Mouse (Mus musculus) liver (tissue): ENCODE results near the gene Hist2h3c1.
"Not testable (repeated sequence)": the region's sequence is repeated elsewhere in the genome, so short reads cannot be mapped to it uniquely, and the experiment has no call there.

Source experiments
- DNase-seq: peaks from one replicate; pipeline ENCODE4 v3.0.0-alpha.2; 2020; ENCODE audit warnings: mixed read lengths

Hist2h3c1 gene

GRCm38 (mm10) chr3:96246427-96246856, at the start of gene Hist2h3c1:
Gene Hist2h3c1, plus strand, starts transcription at chr3:96246685.
- not testable (repeated sequence) for DNase-seq

GRCm38 (mm10) chr3:96197129-96197749, 49.2 kb upstream of the Hist2h3c1 start:
- DNase-seq: peak; percentile 90

GRCm38 (mm10) chr3:96198181-96198580, 48.3 kb upstream of the Hist2h3c1 start:
- peak; percentile 27 for DNase-seq

- DNase-seq: not testable (repeated sequence)
These were observed 47.8 kb upstream of the Hist2h3c1 start for GRCm38 (mm10) chr3:96198601-96199251.

GRCm38 (mm10) chr3:96199731-96200130, 46.8 kb upstream of the Hist2h3c1 start:
- DNase-seq: no peak

- no peak for DNase-seq
These were observed 38.7 kb upstream of the Hist2h3c1 start for GRCm38 (mm10) chr3:96207819-96208218.

GRCm38 (mm10) chr3:96209242-96209641, 37.2 kb upstream of the Hist2h3c1 start:
- no peak for DNase-seq

GRCm38 (mm10) chr3:96219191-96219641, 27.3 kb upstream of the Hist2h3c1 start:
- DNase-seq: peak; percentile 37

- DNase-seq: peak; percentile 78
These were observed 26.8 kb upstream of the Hist2h3c1 start, which contains the start of the genes Bola1 and Hist2h2ab for GRCm38 (mm10) chr3:96219661-96220130. Gene Bola1, minus strand, starts transcription at chr3:96219709. Gene Hist2h2ab, plus strand, starts transcription at chr3:96219865.

- peak; percentile 57 for DNase-seq
These were observed 26.2 kb upstream of the Hist2h3c1 start for GRCm38 (mm10) chr3:96220131-96220764.

GRCm38 (mm10) chr3:96220765-96221639, 25.5 kb upstream of the Hist2h3c1 start, which contains the start of the genes Hist2h2ac and Hist2h2be:
Gene Hist2h2ac, minus strand, starts transcription at chr3:96220880.
Gene Hist2h2be, plus strand, starts transcription at chr3:96221119.
- peak; percentile 89 for DNase-seq

- peak; percentile 51 for DNase-seq
These were observed 24.8 kb upstream of the Hist2h3c1 start for GRCm38 (mm10) chr3:96221640-96222038.

GRCm38 (mm10) chr3:96222774-96223173, 23.7 kb upstream of the Hist2h3c1 start:
- DNase-seq: no peak

GRCm38 (mm10) chr3:96225421-96225820, 21.1 kb upstream of the Hist2h3c1 start:
- DNase-seq: no peak

GRCm38 (mm10) chr3:96226695-96227648, 19.5 kb upstream of the Hist2h3c1 start:
- DNase-seq: no peak

GRCm38 (mm10) chr3:96228828-96229227, 17.7 kb upstream of the Hist2h3c1 start:
- DNase-seq: no peak

GRCm38 (mm10) chr3:96230404-96230803, 16.1 kb upstream of the Hist2h3c1 start:
- DNase-seq: no peak

GRCm38 (mm10) chr3:96230910-96231757, 15.4 kb upstream of the Hist2h3c1 start:
- no peak for DNase-seq

GRCm38 (mm10) chr3:96231758-96232120, 14.7 kb upstream of the Hist2h3c1 start:
- DNase-seq: no peak

- no peak for DNase-seq
These were observed 11.6 kb upstream of the Hist2h3c1 start for GRCm38 (mm10) chr3:96234914-96235313.
